Mouse (Mus musculus) frontal cortex, postnatal 14 days (tissue): ENCODE data around the gene Fxyd1.
A peak's percentile ranks its signal among the peaks of the same experiment; 100 is the strongest.

Source experiments
- DNase-seq, 2 experiments: peaks; one replicate each; pipeline ENCODE4 v3.0.0; 2022; ENCODE audit warnings: low spot score in 2 of 2

Gene Fxyd1

DNA sequence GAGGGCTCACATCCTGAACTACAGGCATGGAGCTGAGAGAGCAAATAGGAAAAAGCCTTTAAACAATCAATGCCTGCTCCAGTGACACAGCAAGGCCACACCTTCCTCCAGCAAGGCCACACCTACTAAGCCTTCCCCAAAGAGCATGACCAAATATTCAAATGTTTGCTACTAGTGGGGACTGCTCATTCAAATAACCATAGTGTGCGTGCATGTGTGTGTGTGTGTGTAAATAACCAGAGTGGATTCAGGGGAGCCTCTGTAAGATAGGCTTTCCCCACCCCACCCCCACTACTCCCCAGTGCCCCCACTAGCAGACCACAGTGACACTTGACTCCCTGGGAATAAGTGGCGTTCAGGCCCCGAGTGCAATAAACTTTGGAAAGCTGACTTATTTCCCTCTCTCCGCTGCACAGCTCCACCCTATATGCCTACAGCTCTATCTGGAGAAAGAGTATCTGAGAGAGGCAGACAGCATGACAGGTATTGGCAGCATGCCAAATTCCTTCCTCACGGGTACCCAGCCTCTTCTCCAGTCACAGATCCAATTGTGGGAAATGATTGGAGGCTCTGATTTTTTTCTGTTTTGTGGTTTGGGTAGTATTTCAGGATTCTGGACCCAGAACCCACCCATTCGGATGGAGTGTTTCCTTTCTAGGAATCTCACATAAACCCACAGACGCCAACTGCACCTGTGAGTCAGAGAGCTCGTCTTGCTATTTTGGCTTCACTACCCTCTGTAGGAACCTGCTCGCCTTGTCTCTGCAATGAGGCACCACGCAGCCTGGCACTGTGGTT lies 39.7 kb downstream of the Fxyd1 start:
- DNase-seq = peak; percentile 59 to 62

DNA sequence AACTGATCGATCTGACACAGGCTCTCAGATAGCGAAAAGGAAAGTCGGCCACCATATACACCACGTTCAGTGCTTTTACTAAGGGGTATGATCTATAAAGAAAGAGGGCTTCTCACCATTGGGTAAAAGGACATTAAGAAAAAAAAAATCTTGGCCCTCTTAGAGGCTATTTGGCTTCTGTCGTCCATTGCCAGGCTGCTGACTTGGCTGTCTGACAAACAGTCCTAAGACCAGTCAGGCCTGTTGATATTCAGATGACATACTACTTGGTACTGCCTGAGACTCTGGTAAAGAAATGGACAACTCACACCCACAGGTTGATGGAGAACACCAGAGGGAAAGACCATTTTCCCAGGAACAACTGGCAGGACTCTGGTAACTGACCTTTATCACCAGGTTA lies 44.0 kb downstream of the Fxyd1 start:
- DNase-seq = no peak

DNA sequence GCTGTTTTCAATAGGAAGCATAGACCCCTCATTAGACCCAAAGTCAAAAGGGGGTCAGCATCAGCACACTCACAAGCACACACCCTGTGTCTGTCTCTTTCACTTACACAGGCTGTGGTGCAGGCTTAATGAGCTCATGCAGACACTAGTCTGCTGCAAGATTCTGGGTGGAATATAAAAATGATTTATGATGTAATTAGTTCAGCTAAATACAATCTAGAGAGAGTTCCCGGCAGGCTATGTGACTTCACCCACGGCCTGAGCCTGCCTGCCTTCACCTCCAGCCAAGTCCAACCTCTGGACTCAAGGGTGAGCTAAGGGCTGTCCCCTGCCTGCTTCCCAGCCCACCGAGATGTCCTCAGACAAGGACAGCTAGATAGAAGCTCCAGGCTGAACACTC lies 48.1 kb downstream of the Fxyd1 start:
- DNase-seq = no peak

DNA sequence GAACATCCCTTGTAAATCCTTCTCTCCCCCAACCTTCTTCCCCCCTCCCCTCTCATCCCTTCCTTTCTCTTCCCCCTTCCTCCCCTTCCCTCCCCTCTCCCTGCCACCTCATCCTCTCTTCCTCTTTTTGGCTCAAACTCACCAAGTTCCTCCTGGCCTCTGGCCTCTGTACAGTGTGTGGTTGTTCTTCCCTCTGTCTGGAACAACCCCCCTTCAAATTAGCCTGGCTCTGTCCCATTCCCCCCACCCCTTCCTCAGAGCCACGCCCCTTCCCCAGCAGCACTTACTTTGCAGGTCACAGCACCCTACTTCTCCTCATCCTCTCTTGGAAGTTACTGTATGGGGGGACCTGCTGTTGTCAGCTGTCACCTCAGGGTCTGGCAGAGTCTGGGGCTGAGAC lies 48.8 kb downstream of the Fxyd1 start:
- DNase-seq = no peak

DNA sequence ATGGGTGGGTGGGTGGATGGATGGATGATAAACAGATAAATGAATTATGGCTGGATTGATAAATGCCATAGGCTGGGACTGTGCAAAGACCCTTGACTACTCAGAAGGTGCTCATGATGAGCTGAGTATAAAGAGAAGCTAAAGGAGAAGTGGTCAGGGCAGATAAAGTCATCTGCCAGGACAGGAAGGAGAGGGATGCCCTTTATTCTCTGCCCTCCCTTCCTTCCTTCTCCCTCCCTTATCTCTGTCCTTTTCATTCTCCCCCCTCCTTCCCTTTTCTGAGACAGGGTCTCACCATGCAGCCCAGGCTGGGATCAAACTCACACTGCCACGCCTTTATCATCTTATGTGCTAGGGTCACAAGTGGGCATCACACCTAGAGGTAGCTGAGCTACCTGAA lies 49.2 kb downstream of the Fxyd1 start:
- DNase-seq = no peak

DNA sequence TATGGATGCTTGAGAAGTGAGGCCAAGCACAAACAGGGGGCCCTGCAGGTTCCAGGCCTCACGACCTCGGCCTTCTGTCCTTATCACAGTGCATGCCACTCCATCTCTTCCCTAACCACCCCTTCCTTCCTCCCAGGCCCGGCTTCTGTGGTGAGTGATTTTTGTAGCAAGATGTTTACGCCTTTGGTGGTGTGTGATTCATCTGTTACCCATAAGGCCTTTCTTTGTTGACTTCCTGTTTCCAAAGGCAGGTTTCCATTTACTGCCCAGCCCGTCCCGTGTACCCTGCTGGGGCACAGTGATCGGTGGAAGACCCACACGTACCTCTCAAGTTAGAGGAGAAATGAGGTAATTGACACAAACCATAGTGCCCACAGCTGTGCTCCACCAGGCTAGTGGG lies 54.3 kb downstream of the Fxyd1 start:
- DNase-seq = no peak
